Mouse (Mus musculus) heart, postnatal 0 days (tissue): ENCODE measurements around the gene Fbxo3. TPM values are rescaled to one million over a fixed set of nuclear protein-coding genes. Genes with fewer than 3 reads are reported as not detected.

Experiments used
- ATAC-seq: fragments of 200-750 bp; cut with Nextera tagmentation; 2 replicates; pipeline ENCODE4 v1.8.0; 2017; ENCODE audit warnings: low read depth, moderate number of reproducible peaks, moderate library complexity; ENCODE audit not compliant: insufficient read depth
- DNase-seq: peaks from one replicate; pipeline ENCODE4 v3.0.0-alpha.2; 2016; ENCODE audit warnings: low spot score
- H3K27ac ChIP-seq: fragments of 300-500 bp; sonication (generic); 2 replicates; pipeline ENCODE4 v1.5.1; 2014; ENCODE audit warnings: low read depth, mild to moderate bottlenecking
- H3K27me3 ChIP-seq: fragments of 300-500 bp; sonication (generic); 2 replicates; pipeline ENCODE4 v1.6.1; 2014; ENCODE audit warnings: low read length, mixed read lengths; ENCODE audit not compliant: control insufficient read depth, insufficient read depth
- H3K36me3 ChIP-seq: fragments of 300-500 bp; sonication (generic); replicated peaks from 2 replicates; pipeline ENCODE4 v1.6.1; 2014; ENCODE audit warnings: low read length, mixed read lengths; ENCODE audit not compliant: control insufficient read depth, insufficient read depth
- H3K4me1 ChIP-seq: fragments of 300-500 bp; sonication (generic); 2 replicates; pipeline ENCODE4 v1.6.1; 2014; ENCODE audit warnings: antibody characterized with exemption; ENCODE audit not compliant: control insufficient read depth, insufficient read depth
- H3K4me2 ChIP-seq: fragments of 300-500 bp; sonication (generic); 2 replicates; pipeline ENCODE4 v1.6.1; 2014; ENCODE audit warnings: low read depth, mild to moderate bottlenecking, low read length, moderate library complexity
- H3K4me3 ChIP-seq: fragments of 300-500 bp; sonication (generic); 2 replicates; pipeline ENCODE4 v1.5.1; 2014; ENCODE audit warnings: low read depth, low read length
- H3K9ac ChIP-seq: fragments of 300-500 bp; sonication (generic); replicated peaks from 2 replicates; pipeline ENCODE4 v1.6.1; 2014; ENCODE audit warnings: low read depth, low read length, mixed read lengths
- H3K9me3 ChIP-seq: fragments of 300-500 bp; sonication (generic); replicated peaks from 2 replicates; pipeline ENCODE4 v1.6.1; 2016; ENCODE audit warnings: low read length; ENCODE audit not compliant: control insufficient read depth
- CTCF ChIP-seq: IDR thresholded peaks from 2 replicates; pipeline ENCODE4 v1.5.1; 2016; ENCODE audit warnings: antibody characterized with exemption, control low read depth, low read depth
- EP300 ChIP-seq: IDR thresholded peaks from 2 replicates; pipeline ENCODE4 v1.6.1; 2016; ENCODE audit warnings: antibody characterized with exemption, low read depth
- WGBS: fragments of 180-500 bp; shearing (Covaris S2); extraction: QIAGEN DNeasy Blood & Tissue Kit; methylation state at CpG from one replicate; pipeline ENCODE4 v1.1.7; 2014; 5-methylcytosine and 5-hydroxymethylcytosine counted together
- polyA plus RNA-seq: library from polyadenylated mRNA; unstranded; fragments of >200 nt; fragmentation: Nextera tagmentation; extraction: Ambion mirVana; gene quantifications from 2 replicates; pipeline ENCODE4 v1.2.1, GENCODE M21; 2015
- total RNA-seq: library from RNA; depleted of rRNA; stranded (reverse); fragments of >200 nt; gene quantifications from 2 replicates; pipeline ENCODE4 v1.2.3, GENCODE M21; 2014; ENCODE audit warnings: low replicate concordance

Fbxo3 gene
- total and polyA plus RNA-seq, 2 experiments from 2014 or later = 43.1 to 48.8 TPM

DNA sequence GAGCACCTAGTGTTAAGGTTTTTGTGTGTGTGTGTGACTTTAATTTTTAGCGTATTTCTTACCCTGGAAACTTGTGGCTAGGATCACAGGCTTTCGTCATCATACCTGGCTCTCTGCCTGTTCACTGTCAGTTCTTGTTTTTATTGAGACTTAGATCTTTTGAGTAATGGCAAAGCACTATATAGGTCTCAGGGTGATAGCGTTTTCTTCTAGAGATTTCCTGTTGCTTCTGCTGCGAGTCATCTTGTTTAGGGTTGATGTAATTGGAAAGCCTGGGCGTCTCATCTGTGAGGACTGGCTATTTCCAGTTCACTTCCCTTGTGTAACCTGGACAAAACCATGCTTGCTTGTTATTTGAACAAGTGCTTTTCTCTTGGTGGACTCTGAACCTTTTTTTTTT, 14.1 kb downstream of the Fbxo3 start:
- peaks cover 47% of the 10 kb centered on the region for H3K36me3 ChIP-seq
- no peak overlapping the region for H3K4me3 ChIP-seq
- 54% methylated on average over 5 of the region's 5 CpGs for WGBS
- no peaks in the 10 kb centered on the region for H3K4me1 ChIP-seq
- DNase-seq = no peak
- no peak overlapping the region for H3K9ac ChIP-seq
- H3K27ac ChIP-seq = no peak overlapping the region
- TF ChIP-seq CTCF (no peak), EP300 (no peak)
- H3K9me3 ChIP-seq = no peaks in the 10 kb centered on the region
- ATAC-seq = no peak
- H3K27me3 ChIP-seq = no peaks in the 10 kb centered on the region
- no peak overlapping the region for H3K4me2 ChIP-seq

DNA sequence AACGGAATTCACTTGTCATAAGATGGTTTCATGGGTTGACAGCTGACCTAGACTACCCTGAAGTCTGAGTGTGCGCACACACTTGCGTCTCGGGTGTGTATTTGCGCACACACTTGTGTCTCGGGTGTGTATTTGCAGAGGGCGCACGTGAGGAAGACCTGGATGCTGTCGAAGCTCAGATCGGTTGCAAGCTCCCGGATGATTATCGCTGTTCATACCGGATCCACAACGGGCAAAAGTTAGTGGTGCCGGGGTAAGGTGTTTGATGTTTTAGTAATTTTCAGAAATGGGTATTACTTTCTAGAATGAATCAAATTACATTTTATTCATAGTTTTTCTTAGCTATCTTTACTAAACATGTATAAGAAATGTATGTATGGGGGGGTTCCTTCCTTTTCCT, 15.2 kb downstream of the Fbxo3 start:
- Histone ChIP-seq H3K4me3 (no peak overlapping the region), H3K4me2 (no peak overlapping the region), H3K27me3 (no peaks in the 10 kb centered on the region), H3K4me1 (no peaks in the 10 kb centered on the region), H3K27ac (no peak overlapping the region), H3K9me3 (no peaks in the 10 kb centered on the region), H3K9ac (no peak overlapping the region), H3K36me3 (peaks cover 36% of the 10 kb centered on the region)
- DNase-seq (no peak), ATAC-seq (no peak)
- 93% methylated on average over 15 of the region's 15 CpGs for WGBS
- TF ChIP-seq EP300 (no peak), CTCF (no peak)

DNA sequence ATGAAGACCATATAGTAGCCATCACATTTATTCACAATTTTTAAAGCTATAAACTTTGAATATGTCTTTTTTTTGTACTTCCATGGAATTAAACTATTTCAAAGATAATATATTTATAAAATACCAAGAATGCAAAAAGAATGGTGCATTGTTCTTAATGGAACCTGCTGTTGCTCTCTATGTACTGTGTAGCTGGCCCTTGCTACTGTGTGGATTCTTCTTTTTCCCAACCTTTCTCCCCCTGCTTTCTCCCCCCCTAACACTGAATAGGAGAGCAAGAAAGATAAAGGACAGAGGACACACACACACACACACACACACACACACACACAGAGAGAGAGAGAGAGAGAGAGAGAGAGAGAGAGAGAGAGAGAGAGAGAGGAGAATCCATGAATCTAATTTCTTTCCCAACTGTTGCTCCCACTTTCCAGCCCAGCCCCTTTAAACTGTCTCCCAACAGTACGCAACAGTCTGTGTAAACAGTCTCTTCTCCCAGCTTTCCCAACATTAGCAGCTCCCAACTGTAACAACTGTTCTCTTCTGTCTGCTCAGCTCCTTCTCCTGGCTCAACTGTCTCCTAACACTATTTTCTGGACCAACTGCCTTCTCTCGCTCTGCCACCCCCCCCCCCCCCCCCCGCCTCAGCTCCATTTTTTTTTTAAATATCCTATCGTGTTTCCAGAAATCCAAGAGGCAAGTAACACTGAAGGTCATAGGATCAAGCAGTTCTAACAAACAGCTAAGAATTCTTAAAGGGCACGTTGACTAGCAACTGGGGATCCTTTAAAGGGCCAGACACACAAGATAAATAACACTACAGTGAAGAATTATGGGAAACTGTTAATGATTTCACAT, 16.3 kb downstream of the Fbxo3 start:
- TF ChIP-seq EP300 (no peak), CTCF (no peak)
- no peak overlapping the region for H3K4me2 ChIP-seq
- no peak overlapping the region for H3K27ac ChIP-seq
- no peaks in the 10 kb centered on the region for H3K4me1 ChIP-seq
- WGBS = 52% methylated on average over 5 of the region's 5 CpGs
- H3K4me3 ChIP-seq = no peak overlapping the region
- no peaks in the 10 kb centered on the region for H3K9me3 ChIP-seq
- H3K27me3 ChIP-seq = no peaks in the 10 kb centered on the region
- DNase-seq = no peak
- peaks cover 39% of the 10 kb centered on the region for H3K36me3 ChIP-seq
- no peak for ATAC-seq
- no peak overlapping the region for H3K9ac ChIP-seq

DNA sequence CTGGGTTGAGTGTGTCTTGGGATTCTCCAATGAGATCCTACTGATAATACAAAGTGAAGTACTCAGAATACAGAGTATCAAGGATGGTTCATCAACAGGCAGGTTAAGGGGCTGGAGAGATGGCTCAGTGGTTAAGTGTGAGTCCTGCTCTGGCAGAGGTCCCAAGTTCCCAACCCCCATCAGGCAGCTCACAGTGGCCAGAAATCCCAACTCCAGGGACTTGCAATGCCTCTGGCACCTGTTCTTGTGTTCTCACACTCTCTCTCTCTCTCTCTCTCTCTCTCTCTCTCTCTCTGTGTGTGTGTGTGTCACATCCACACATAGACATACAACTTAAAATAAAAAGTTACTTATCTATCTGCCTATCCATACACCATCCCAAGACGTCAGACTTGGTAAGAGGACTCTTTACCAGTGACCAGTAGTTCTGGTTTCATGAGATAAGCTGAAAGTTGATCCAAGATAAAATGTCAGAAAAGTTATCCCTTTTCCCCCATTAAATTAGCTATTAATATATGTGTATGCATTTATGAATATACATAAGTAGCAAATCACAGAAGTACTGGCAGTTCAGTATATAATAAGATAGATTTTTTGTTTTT, 17.1 kb downstream of the Fbxo3 start:
- H3K9me3 ChIP-seq = no peaks in the 10 kb centered on the region
- H3K27ac ChIP-seq = no peak overlapping the region
- H3K9ac ChIP-seq = no peak overlapping the region
- H3K4me1 ChIP-seq = no peaks in the 10 kb centered on the region
- no peak overlapping the region for H3K4me3 ChIP-seq
- H3K4me2 ChIP-seq = no peak overlapping the region
- WGBS = 43% methylated on average over 1 of the region's 1 CpGs
- peaks cover 35% of the 10 kb centered on the region for H3K36me3 ChIP-seq
- ATAC-seq (no peak), DNase-seq (no peak)
- TF ChIP-seq EP300 = no peak
- no peak for TF ChIP-seq CTCF
- H3K27me3 ChIP-seq = no peaks in the 10 kb centered on the region

DNA sequence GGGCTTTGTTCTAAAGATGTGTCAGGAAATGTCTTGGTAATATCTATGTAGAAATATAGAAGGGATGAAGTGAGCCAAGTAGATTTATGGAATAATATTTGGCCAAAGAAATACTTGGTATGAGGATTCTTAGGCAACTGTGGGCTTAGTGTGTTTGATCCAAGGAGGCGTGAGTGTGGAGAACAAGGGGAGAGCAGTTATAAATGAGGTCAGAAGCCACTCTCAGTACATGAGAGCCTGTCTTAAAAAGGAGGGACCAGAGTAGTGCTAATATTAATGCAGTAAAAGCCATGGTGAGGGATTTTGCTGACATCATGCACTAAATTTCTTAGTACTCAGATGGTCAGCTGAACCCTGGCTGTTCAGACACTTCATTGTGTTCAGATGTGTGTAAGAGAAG, 30.9 kb downstream of the Fbxo3 start:
- Histone ChIP-seq H3K9ac (no peak overlapping the region), H3K4me2 (no peak overlapping the region), H3K4me3 (no peak overlapping the region), H3K36me3 (peaks cover 57% of the 10 kb centered on the region), H3K9me3 (no peaks in the 10 kb centered on the region), H3K4me1 (no peaks in the 10 kb centered on the region), H3K27me3 (no peaks in the 10 kb centered on the region), H3K27ac (no peak overlapping the region)
- DNase-seq (no peak), ATAC-seq (no peak)
- TF ChIP-seq CTCF (no peak), EP300 (no peak)
- WGBS = 77% methylated on average over 1 of the region's 1 CpGs

DNA sequence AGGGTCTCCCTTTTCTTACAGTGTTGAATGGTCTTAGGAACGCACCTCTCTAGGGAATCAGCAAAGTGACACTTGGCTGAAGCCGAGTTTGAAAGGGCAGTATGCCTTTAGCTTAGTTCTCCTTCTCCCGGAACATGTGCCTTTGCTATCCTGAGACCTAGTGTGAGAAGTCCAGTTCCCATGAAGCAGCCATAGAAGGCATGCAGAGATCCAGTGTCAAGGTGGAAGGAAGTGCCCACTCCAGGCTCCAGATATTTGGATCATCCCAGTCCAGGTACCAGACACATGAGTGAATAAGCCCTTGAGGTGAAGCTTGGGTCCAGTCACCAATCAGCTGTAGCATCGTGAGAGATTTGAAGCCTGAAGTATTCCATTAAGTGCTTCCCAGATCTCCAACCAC, 31.4 kb downstream of the Fbxo3 start:
- no peak overlapping the region for H3K4me2 ChIP-seq
- WGBS = 83% methylated on average over 4 of the region's 4 CpGs
- peaks cover 51% of the 10 kb centered on the region for H3K36me3 ChIP-seq
- no peaks in the 10 kb centered on the region for H3K27me3 ChIP-seq
- no peaks in the 10 kb centered on the region for H3K9me3 ChIP-seq
- no peaks in the 10 kb centered on the region for H3K4me1 ChIP-seq
- H3K9ac ChIP-seq = no peak overlapping the region
- DNase-seq (no peak), ATAC-seq (no peak)
- H3K4me3 ChIP-seq = no peak overlapping the region
- no peak overlapping the region for H3K27ac ChIP-seq
- TF ChIP-seq EP300 = no peak
- TF ChIP-seq CTCF = no peak
